Mouse (Mus musculus) heart, postnatal 25 days (tissue): ENCODE results near the gene Lrrc37a. TPM values are rescaled to one million over a fixed set of nuclear protein-coding genes. Genes with fewer than 3 reads are reported as not detected.

Experiments used
- DNase-seq: peaks from one replicate; pipeline ENCODE4 v3.0.0; 2022; ENCODE audit warnings: low spot score
- intact Hi-C: fragments of 180-260 bp; cut with DNase I; formaldehyde crosslinking; loops from one replicate; pipeline ENCODE4 v1.15.1; 2025
- total RNA-seq, 2 experiments: library from RNA; stranded (reverse); gene quantifications; 2 replicates each; pipeline ENCODE4 v1.2.3; 2021

Lrrc37a gene
- total RNA-seq, 2 experiments from 2014 or later = not detected

DNA sequence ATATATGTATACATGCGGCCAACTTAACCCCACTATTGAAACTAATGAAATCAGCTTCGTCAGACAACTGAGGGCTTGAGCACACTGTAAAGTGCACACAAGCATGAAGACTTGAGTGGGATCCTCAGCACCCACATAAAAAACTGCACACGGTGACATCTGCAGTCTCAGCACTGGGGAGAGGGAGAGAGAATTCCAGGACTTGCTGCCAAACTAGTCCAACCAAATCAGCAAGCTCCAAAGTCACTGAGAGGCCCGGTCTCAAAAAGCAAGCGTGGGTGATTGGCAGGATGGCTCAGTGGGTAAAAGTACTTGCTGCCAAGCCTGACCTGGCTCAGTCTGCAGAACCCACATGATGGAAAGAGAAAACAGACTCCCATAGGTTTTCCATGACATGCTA is 101.7 kb downstream of the Lrrc37a start:
- intact Hi-C loops = loop anchor here (1.0 kb wide), 1 partner anchor 42 kb away; no protein-coding TSS in a partner anchor
- DNase-seq = no peak

DNA sequence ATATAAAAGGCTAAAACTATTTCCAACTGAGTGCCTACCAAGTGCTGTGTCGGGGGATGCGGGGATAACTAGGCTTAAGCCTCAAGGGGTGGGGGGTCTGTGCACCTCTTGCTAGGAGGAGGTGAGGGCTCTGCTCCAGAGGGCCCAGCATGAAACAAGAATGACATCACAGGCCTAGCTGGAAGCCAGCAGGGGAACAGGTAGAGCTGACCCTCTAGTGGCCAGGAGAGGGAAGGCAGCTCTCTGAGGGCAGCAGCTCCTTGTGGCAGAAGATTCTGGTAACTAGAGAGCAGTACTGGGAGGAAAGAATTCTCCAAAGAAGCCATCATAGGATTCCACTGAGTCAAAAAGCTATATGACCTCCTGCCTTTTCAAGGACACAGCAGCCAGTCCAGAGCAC is 102.2 kb downstream of the Lrrc37a start:
- intact Hi-C loops = loop anchor here (1.0 kb wide), 1 partner anchor 42 kb away; no protein-coding TSS in a partner anchor
- no peak for DNase-seq

Other genes with a start within 250 kb of the Lrrc37a start
- 1 to 10 TPM; 2.7 to 2.9 TPM for gene Map3k14, start 237.1 kb downstream of the Lrrc37a start, total RNA-seq
- 10 to 100 TPM; 13.9 to 17.8 TPM for gene Arhgap27, start 140.9 kb downstream of the Lrrc37a start, total RNA-seq
- 10 to 100 TPM in 1 of 2 experiments, 1 to 10 TPM in 1; 10.0 to 10.7 TPM for gene Plekhm1, start 91.9 kb downstream of the Lrrc37a start, total RNA-seq
- gene Gm884, start 116.5 kb upstream of the Lrrc37a start, total RNA-seq = not detected
- not detected for gene Lyzl6, start 134.3 kb upstream of the Lrrc37a start, total RNA-seq
- gene Rprml, start 145.0 kb upstream of the Lrrc37a start, total RNA-seq = not detected
- 10 to 100 TPM; 39.2 to 39.3 TPM for gene Gosr2, start 193.3 kb upstream of the Lrrc37a start, total RNA-seq
- under 1 TPM; 0.78 to 0.99 TPM for gene Wnt9b, start 245.2 kb upstream of the Lrrc37a start, total RNA-seq